Mouse (Mus musculus) thymus, adult 18-20 months (tissue): ENCODE measurements around the gene Srgap2.

Experiments
- DNase-seq, 2 experiments: peaks; one replicate each; pipeline ENCODE4 v3.0.0; 2022; ENCODE audit warnings: mixed read lengths in 2 of 2

Gene Srgap2

DNA sequence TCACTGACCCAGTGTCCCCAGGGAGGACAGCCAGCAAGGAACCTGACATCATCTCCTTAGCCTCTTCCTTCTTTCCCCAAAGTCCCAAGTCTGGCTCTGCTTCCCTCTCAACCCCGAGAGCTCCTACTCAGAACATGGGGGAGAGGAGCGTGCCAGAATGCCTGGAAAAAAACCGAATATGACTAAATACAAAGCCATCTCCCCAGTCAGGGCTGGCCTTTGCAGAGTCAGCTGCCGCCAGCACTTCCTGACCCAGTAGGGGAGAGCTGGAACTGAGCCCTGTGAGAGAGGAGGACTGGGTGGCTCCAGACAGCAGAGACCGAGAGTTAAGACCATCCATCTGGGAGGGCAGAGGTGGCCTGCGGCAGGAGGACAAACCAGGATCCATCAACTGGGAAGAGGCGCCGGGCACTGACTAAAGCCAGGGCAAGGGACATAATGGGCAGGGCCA, 288.2 kb downstream of the Srgap2 start:
- no peak for DNase-seq

DNA sequence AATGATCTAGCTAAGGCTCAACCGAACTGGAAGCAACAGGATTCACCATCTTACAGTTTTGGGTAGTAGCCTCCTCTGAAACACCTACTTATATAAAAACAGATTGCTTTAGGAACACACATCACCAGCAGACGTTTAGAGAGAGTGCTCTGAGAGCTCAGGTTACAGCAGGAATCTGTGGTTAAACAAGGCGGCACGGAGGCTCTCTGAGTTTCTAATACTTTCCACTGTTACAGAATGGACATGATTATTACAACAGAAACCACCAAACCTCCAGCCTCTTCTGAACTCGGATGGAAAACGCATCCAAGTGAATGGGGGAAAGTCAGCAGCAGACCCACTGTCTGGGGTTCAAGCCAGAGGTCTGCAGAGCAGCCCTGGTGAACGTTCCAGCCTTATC, 291.1 kb downstream of the Srgap2 start:
- no peak for DNase-seq
